Comparison of ENCODE assay signal across 31 mouse cellular contexts in genomic region chr17:56890018-56890417, GRCm38 (mm10). TPM values are rescaled to one million over a fixed set of nuclear protein-coding genes. Genes with fewer than 3 reads are reported as not detected.
A peak's percentile ranks its signal among the peaks of the same experiment; 100 is the strongest.
DNase-seq lines count a peak whose midpoint lies in the region; ATAC-seq lines count a peak whose summit lies in the region.
"Had no signal": no experiment of that assay in that cellular context is flagged by ENCODE, and none has a peak within 500 bp of the region (broad histone marks: within the 10 kb centered on the region; RNA-seq: fewer than 3 reads in every experiment).

No protein-coding gene starts in this region.

- no peak overlapping the region for H3K4me2 ChIP-seq in liver, embryonic 13.5 days
- H3K4me2 ChIP-seq: heart, embryonic 12.5 days; heart, embryonic 15.5 days; hindbrain, embryonic 14.5 days had no signal

- 24% methylated on average over 2 of the region's 2 CpGs for WGBS in liver, embryonic 13.5 days (ENCODE audit: insufficient replicate concordance)
- 95% methylated on average over 2 of the region's 2 CpGs for WGBS in forebrain, embryonic 10.5 days

- H3K36me3 ChIP-seq in liver, embryonic 13.5 days, result peaks cover 37% of the 10 kb centered on the region
- peaks cover 73% of the 10 kb centered on the region for H3K36me3 ChIP-seq in forebrain, embryonic 10.5 days (replicated peaks)

- ATAC-seq in liver, embryonic 13.5 days (ENCODE audit: low read depth), result peak; percentile 51
- peak; percentile 80 for ATAC-seq in common myeloid progenitor, adult 5-6 weeks (replicated peaks; ENCODE audit: low read depth, poor library complexity, severe bottlenecking)
- peak; percentile 76 for ATAC-seq in megakaryocyte progenitor cell, adult 5-6 weeks (replicated peaks; ENCODE audit: poor library complexity)
- ATAC-seq in activated CD4-positive, CD25-positive, alpha-beta regulatory T cell, adult 4 months, result no peak
- ATAC-seq: forebrain, embryonic 14.5 days; hindbrain, postnatal 0 days; inflammation-experienced regulatory T-cells, adult 6 months had no signal

- 0 out of 2 replicates have a peak, but pooled peaks cover 3% of the 10 kb centered on the region for H3K9me3 ChIP-seq in liver, embryonic 13.5 days (replicated peaks)
- H3K9me3 ChIP-seq in forebrain, embryonic 10.5 days, result peaks cover 7% of the 10 kb centered on the region; the same call in 1 of the 2 replicates
- H3K9me3 ChIP-seq: G1E; heart, embryonic 15.5 days had no signal

- H3K9ac ChIP-seq in liver, embryonic 13.5 days, result no peak overlapping the region
- H3K9ac ChIP-seq: heart, embryonic 12.5 days; heart, embryonic 15.5 days; hindbrain, embryonic 14.5 days had no signal

- no peak overlapping the region for H3K27ac ChIP-seq in liver, embryonic 13.5 days
- H3K27ac ChIP-seq in forebrain, embryonic 10.5 days, result no peak overlapping the region
- H3K27ac ChIP-seq: heart, embryonic 15.5 days; hindbrain, embryonic 14.5 days; hindbrain, postnatal 0 days had no signal

- no peak overlapping the region for H3K4me3 ChIP-seq in liver, embryonic 13.5 days (replicated peaks)
- no peak overlapping the region for H3K4me3 ChIP-seq in forebrain, embryonic 10.5 days
- H3K4me3 ChIP-seq: heart, embryonic 12.5 days; heart, embryonic 15.5 days had no signal

- H3K4me1 ChIP-seq in liver, embryonic 13.5 days (replicated peaks), result no peaks in the 10 kb centered on the region
- H3K4me1 ChIP-seq in forebrain, embryonic 10.5 days, result no peaks in the 10 kb centered on the region
- H3K4me1 ChIP-seq: heart, embryonic 12.5 days; heart, embryonic 15.5 days had no signal

- no peak for DNase-seq in liver, embryonic 13.5 days
- no peak for DNase-seq in liver
- DNase-seq in urinary bladder, adult 18-20 months (ENCODE audit: low spot score in 2 of 2), result no peak
- DNase-seq in forebrain, embryonic 10.5 days (ENCODE audit: extremely low spot score, low spot score), result no peak
- DNase-seq: adrenal gland, postnatal 10 days; adrenal gland, postnatal 36 days; B cell, adult 2 months; cerebellum, adult 11 months; cerebellum, adult 2 months; cerebellum, postnatal 10 days; cerebellum, postnatal 36 days; gastrocnemius, postnatal 25 days; heart, adult 18-20 months; heart, postnatal 14 days; heart, postnatal 4 days had no signal

- no peaks in the 10 kb centered on the region for H3K27me3 ChIP-seq in liver, embryonic 13.5 days
- no peaks in the 10 kb centered on the region for H3K27me3 ChIP-seq in forebrain, embryonic 10.5 days (ENCODE audit: poor library complexity, severe bottlenecking)
- H3K27me3 ChIP-seq: CH12.LX; heart, embryonic 12.5 days; heart, embryonic 15.5 days had no signal

RNA-seq across cellular contexts. Expression of gene 1700061G19Rik, which starts 14.7 kb away (rescaled TPM):
- polyA plus RNA-seq in liver, embryonic 13.5 days (2015; fragmentation: Nextera tagmentation; extraction: Ambion mirVana), result 0.03 and 0.08 TPM in 2 replicates
- total RNA-seq in common myeloid progenitor, adult 5-6 weeks (2017), result 0.05 TPM in 1 of 2 replicates, not detected in the other
- total RNA-seq in megakaryocyte progenitor cell, adult 5-6 weeks (2015), result 0.07 TPM in 1 of 2 replicates, not detected in the other
- not detected in 2 replicates for total RNA-seq in megakaryocyte progenitor cell, adult 5-6 weeks (2017)
- under 1 TPM; 0.28 to 0.37 TPM for polyA plus RNA-seq in activated CD4-positive, CD25-positive, alpha-beta regulatory T cell, adult 4 months (2017; shearing (Covaris generic))
- 0.26 and 0.46 TPM in 2 replicates for polyA plus RNA-seq in forebrain, embryonic 10.5 days (2016; fragmentation: Nextera tagmentation; extraction: Ambion mirVana)
- total RNA-seq: gastrocnemius, adult 8-10 months; gastrocnemius, postnatal 25 days; heart, adult 18-20 months; heart, postnatal 14 days; hindbrain, postnatal 0 days had no signal
- polyA plus RNA-seq: cerebellum, adult 2 months; G1E had no signal

RNA-seq across cellular contexts. Expression of gene Acsbg2, which starts 15.8 kb away (rescaled TPM):
- not detected in 2 replicates for polyA plus RNA-seq in liver, embryonic 13.5 days (2015; fragmentation: Nextera tagmentation; extraction: Ambion mirVana)
- not detected in 2 replicates for total RNA-seq in common myeloid progenitor, adult 5-6 weeks (2017)
- total RNA-seq in megakaryocyte progenitor cell, adult 5-6 weeks (2015), result not detected in 2 replicates
- not detected in 2 replicates for total RNA-seq in megakaryocyte progenitor cell, adult 5-6 weeks (2017)
- polyA plus RNA-seq in activated CD4-positive, CD25-positive, alpha-beta regulatory T cell, adult 4 months (2017; shearing (Covaris generic)), result under 1 TPM in 1 of 2 experiments, not detected in 1; 0.21 TPM
- not detected in 2 replicates for polyA plus RNA-seq in forebrain, embryonic 10.5 days (2016; fragmentation: Nextera tagmentation; extraction: Ambion mirVana)
- total RNA-seq: CH12.LX; gastrocnemius, adult 8-10 months; gastrocnemius, postnatal 25 days; heart, adult 18-20 months; heart, postnatal 14 days; heart, postnatal 4 days; hindbrain, postnatal 0 days had no signal
- polyA plus RNA-seq: embryonic facial prominence, embryonic 11.5 days; embryonic facial prominence, embryonic 14.5 days; forebrain, embryonic 11.5 days; forebrain, embryonic 14.5 days; G1E; heart, embryonic 12.5 days; heart, embryonic 15.5 days; hindbrain, embryonic 11.5 days; hindbrain, embryonic 14.5 days; hindbrain, postnatal 0 days; inflammation-experienced regulatory T-cells, adult 6 months had no signal

RNA-seq across cellular contexts. Expression of gene Mllt1, which starts 45.2 kb away (rescaled TPM):
- polyA plus RNA-seq in liver, embryonic 13.5 days (2015; fragmentation: Nextera tagmentation; extraction: Ambion mirVana), result 11.0 and 12.1 TPM in 2 replicates
- total RNA-seq in common myeloid progenitor, adult 5-6 weeks (2017), result 22.4 and 23.7 TPM in 2 replicates
- 15.5 and 18.2 TPM in 2 replicates for total RNA-seq in megakaryocyte progenitor cell, adult 5-6 weeks (2015)
- 18.2 and 20.7 TPM in 2 replicates for total RNA-seq in megakaryocyte progenitor cell, adult 5-6 weeks (2017)
- 1 to 10 TPM; 4.6 to 6.4 TPM for polyA plus RNA-seq in activated CD4-positive, CD25-positive, alpha-beta regulatory T cell, adult 4 months (2017; shearing (Covaris generic))
- polyA plus RNA-seq in forebrain, embryonic 10.5 days (2016; fragmentation: Nextera tagmentation; extraction: Ambion mirVana), result 72.7 and 74.6 TPM in 2 replicates

RNA-seq across cellular contexts. Expression of gene Rfx2, which starts 59.2 kb away (rescaled TPM):
- polyA plus RNA-seq in liver, embryonic 13.5 days (2015; fragmentation: Nextera tagmentation; extraction: Ambion mirVana), result 10.1 and 10.7 TPM in 2 replicates
- 7.6 and 7.7 TPM in 2 replicates for total RNA-seq in common myeloid progenitor, adult 5-6 weeks (2017)
- total RNA-seq in megakaryocyte progenitor cell, adult 5-6 weeks (2015), result 6.4 and 8.8 TPM in 2 replicates
- total RNA-seq in megakaryocyte progenitor cell, adult 5-6 weeks (2017), result 4.8 and 5.0 TPM in 2 replicates
- polyA plus RNA-seq in activated CD4-positive, CD25-positive, alpha-beta regulatory T cell, adult 4 months (2017; shearing (Covaris generic)), result 1 to 10 TPM; 1.4 to 1.9 TPM
- polyA plus RNA-seq in forebrain, embryonic 10.5 days (2016; fragmentation: Nextera tagmentation; extraction: Ambion mirVana), result 7.8 and 9.6 TPM in 2 replicates
